Mouse (Mus musculus) heart, adult 2 months (tissue): Measurements from ENCODE around the gene Fam89b.

Source experiments
- CTCF ChIP-seq: fragments of 200-600 bp; IDR thresholded peaks from 2 replicates; pipeline ENCODE4 v1.8.1; 2022; ENCODE audit warnings: antibody characterized with exemption, mild to moderate bottlenecking, moderate library complexity
- EP300 ChIP-seq: fragments of 200-500 bp; IDR thresholded peaks from 2 replicates; pipeline ENCODE4 v1.6.1; 2011; ENCODE audit warnings: low read depth, low read length, control low read depth; ENCODE audit not compliant: insufficient read depth

DNA sequence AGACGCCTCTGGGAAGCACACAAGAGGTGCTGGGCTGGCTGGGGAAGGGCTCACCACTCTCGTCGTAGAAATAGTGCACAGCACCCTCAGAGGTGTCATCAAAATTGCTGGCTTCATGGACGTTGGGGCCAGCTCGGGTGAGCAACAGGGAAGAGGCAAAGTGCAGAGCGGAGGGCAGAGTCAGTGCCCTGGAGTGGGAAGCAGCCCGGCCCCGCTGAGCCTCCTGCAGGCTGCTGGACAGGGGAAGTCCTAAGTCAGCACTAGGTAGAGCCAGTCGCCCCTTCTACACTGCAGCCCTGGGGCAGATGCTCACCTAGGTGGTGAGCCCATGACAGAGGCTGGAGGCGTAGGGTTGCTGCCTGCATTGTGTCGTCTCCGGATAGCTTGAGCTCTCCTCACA, 45.2 kb downstream of the Fam89b start:
- TF ChIP-seq CTCF (no peak), EP300 (no peak)
